Mouse (Mus musculus): ENCODE measurements around the gene Nap1l4. TPM values are rescaled to one million over a fixed set of nuclear protein-coding genes. Genes with fewer than 3 reads are reported as not detected.
"Not testable (repeated sequence)": the region's sequence is repeated elsewhere in the genome, so short reads cannot be mapped to it uniquely, and the experiment has no call there.

Gene Nap1l4
- polyA plus RNA-seq, 1 experiment from 2014 or later = 204 TPM

- Histone ChIP-seq H3K9ac (ENCODE audit: low read length) (no peak overlapping the region), H3K4me3 (replicated peaks; ENCODE audit: low read length) (no peak overlapping the region), H3K27me3 (ENCODE audit: control insufficient read depth, insufficient read depth, low read length) (no peaks in the 10 kb centered on the region), H3K4me2 (ENCODE audit: low read depth, low read length) (no peak overlapping the region), H3K9me3 (replicated peaks; ENCODE audit: control insufficient read depth, low read length) (no peaks in the 10 kb centered on the region), H3K27ac (ENCODE audit: low read length) (no peak overlapping the region), H3K36me3 (ENCODE audit: control insufficient read depth, insufficient read depth, low read length) (peaks cover 28% of the 10 kb centered on the region), H3K4me1 (ENCODE audit: control insufficient read depth, insufficient read depth, low read length) (peaks cover under 1% of the 10 kb centered on the region)
- WGBS = 60% methylated on average over 1 of the region's 1 CpGs
- ATAC-seq (ENCODE audit: insufficient read depth, low FRiP score) = no peak
Measured at GRCm38 (mm10) chr7:143538671-143539070, 10.2 kb downstream of the Nap1l4 start.

GRCm38 (mm10) chr7:143538229-143538628 is 10.7 kb downstream of the Nap1l4 start:
- not testable (repeated sequence) for H3K27ac ChIP-seq (ENCODE audit: low read length); H3K4me1 ChIP-seq (ENCODE audit: control insufficient read depth, insufficient read depth, low read length); ATAC-seq (ENCODE audit: insufficient read depth, low FRiP score); H3K4me2 ChIP-seq (ENCODE audit: low read depth, low read length); H3K9me3 ChIP-seq (replicated peaks; ENCODE audit: control insufficient read depth, low read length); H3K4me3 ChIP-seq (replicated peaks; ENCODE audit: low read length); H3K9ac ChIP-seq (ENCODE audit: low read length); H3K27me3 ChIP-seq (ENCODE audit: control insufficient read depth, insufficient read depth, low read length)
- 77% methylated on average over 6 of the region's 6 CpGs for WGBS
- H3K36me3 ChIP-seq (ENCODE audit: control insufficient read depth, insufficient read depth, low read length) = peaks cover 28% of the 10 kb centered on the region

DNA sequence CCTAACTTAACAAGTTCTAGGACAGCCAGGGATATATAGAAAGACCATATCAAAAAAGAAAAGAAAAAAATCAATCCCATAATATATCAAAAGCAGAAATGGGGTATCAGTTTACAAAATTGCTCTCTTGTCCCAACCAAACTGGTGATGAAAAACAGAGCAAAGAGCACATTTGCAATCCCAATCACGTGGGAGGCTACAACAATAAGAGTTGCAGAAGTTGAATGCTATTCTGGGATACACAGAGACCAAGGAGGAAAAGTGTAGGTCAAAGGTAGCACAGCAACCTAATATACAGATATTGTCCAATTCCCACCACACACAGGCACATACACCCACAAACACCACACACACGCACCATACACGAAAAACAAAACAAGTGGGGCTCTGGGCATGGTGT is 12.7 kb downstream of the Nap1l4 start:
- Histone ChIP-seq H3K9me3 (replicated peaks; ENCODE audit: control insufficient read depth, low read length) (no peaks in the 10 kb centered on the region), H3K36me3 (ENCODE audit: control insufficient read depth, insufficient read depth, low read length) (peaks cover 28% of the 10 kb centered on the region), H3K27me3 (ENCODE audit: control insufficient read depth, insufficient read depth, low read length) (no peaks in the 10 kb centered on the region), H3K9ac (ENCODE audit: low read length) (no peak overlapping the region), H3K4me3 (replicated peaks; ENCODE audit: low read length) (no peak overlapping the region), H3K27ac (ENCODE audit: low read length) (no peak overlapping the region), H3K4me1 (ENCODE audit: control insufficient read depth, insufficient read depth, low read length) (no peaks in the 10 kb centered on the region), H3K4me2 (ENCODE audit: low read depth, low read length) (no peak overlapping the region)
- WGBS = 86% methylated on average over 3 of the region's 3 CpGs
- no peak for ATAC-seq (ENCODE audit: insufficient read depth, low FRiP score)

DNA sequence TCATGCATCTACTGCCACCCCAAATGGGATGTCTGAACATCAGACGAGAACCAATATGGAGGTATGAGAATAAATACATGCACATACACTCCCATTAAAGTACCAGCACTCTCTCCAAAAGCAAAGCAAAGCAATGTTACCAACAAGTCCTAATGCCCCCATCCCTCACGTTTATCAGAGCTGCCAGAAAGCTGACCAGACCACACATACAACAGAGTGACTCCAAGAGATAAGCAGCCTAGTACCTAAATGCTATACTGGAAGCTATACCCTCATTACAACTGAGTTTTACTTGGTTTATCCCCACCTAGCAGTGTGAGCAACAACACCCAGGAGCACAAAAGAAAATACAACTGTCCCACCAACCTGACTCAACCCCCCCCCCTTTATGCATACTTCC is 15.6 kb downstream of the Nap1l4 start:
- 77% methylated on average over 2 of the region's 2 CpGs for WGBS
- Histone ChIP-seq H3K4me1 (ENCODE audit: control insufficient read depth, insufficient read depth, low read length) (no peaks in the 10 kb centered on the region), H3K4me2 (ENCODE audit: low read depth, low read length) (no peak overlapping the region), H3K4me3 (replicated peaks; ENCODE audit: low read length) (no peak overlapping the region), H3K36me3 (ENCODE audit: control insufficient read depth, insufficient read depth, low read length) (peaks cover 40% of the 10 kb centered on the region), H3K27me3 (ENCODE audit: control insufficient read depth, insufficient read depth, low read length) (no peaks in the 10 kb centered on the region), H3K9me3 (replicated peaks; ENCODE audit: control insufficient read depth, low read length) (no peaks in the 10 kb centered on the region), H3K27ac (ENCODE audit: low read length) (no peak overlapping the region), H3K9ac (ENCODE audit: low read length) (no peak overlapping the region)
- no peak; the same call in 1 of the 2 replicates for ATAC-seq (ENCODE audit: insufficient read depth, low FRiP score)

DNA sequence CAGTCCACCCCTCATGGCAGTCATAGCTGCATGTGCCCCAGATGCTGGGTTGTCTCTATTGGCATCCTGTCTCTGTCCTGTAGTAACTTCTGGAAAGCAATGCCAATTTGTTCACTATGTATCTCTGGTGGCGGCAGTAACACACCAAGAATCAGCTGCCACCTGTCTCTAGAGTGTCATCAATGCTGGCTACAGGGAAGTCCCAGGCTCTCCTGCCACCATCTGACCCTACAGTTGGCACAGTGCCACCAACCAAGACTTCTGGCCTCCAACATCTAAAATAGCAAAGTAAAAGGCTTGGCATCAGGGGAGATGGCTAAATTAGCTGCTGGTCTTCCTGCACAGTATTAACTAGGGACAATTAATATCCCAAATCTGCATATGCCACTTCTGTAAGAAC is 16.5 kb downstream of the Nap1l4 start:
- no peak overlapping the region for H3K4me2 ChIP-seq (ENCODE audit: low read depth, low read length)
- H3K9ac ChIP-seq (ENCODE audit: low read length) = no peak overlapping the region
- no peaks in the 10 kb centered on the region for H3K9me3 ChIP-seq (replicated peaks; ENCODE audit: control insufficient read depth, low read length)
- H3K4me3 ChIP-seq (replicated peaks; ENCODE audit: low read length) = no peak overlapping the region
- ATAC-seq (ENCODE audit: insufficient read depth, low FRiP score) = no peak
- 81% methylated on average over 1 of the region's 1 CpGs for WGBS
- H3K27ac ChIP-seq (ENCODE audit: low read length) = no peak overlapping the region
- H3K27me3 ChIP-seq (ENCODE audit: control insufficient read depth, insufficient read depth, low read length) = no peaks in the 10 kb centered on the region
- H3K4me1 ChIP-seq (ENCODE audit: control insufficient read depth, insufficient read depth, low read length) = no peaks in the 10 kb centered on the region
- H3K36me3 ChIP-seq (ENCODE audit: control insufficient read depth, insufficient read depth, low read length) = peaks cover 34% of the 10 kb centered on the region

- no peaks in the 10 kb centered on the region for H3K9me3 ChIP-seq (replicated peaks; ENCODE audit: control insufficient read depth, low read length)
- H3K4me1 ChIP-seq (ENCODE audit: control insufficient read depth, insufficient read depth, low read length) = no peaks in the 10 kb centered on the region
- no peak overlapping the region for H3K4me3 ChIP-seq (replicated peaks; ENCODE audit: low read length)
- whole genome bisulfite sequencing = 77% methylated on average over 4 of the region's 4 CpGs
- no peak overlapping the region for H3K9ac ChIP-seq (ENCODE audit: low read length)
- H3K27me3 ChIP-seq (ENCODE audit: control insufficient read depth, insufficient read depth, low read length) = no peaks in the 10 kb centered on the region
- ATAC-seq (ENCODE audit: insufficient read depth, low FRiP score) = no peak
- peaks cover 26% of the 10 kb centered on the region for H3K36me3 ChIP-seq (ENCODE audit: control insufficient read depth, insufficient read depth, low read length)
- H3K4me2 ChIP-seq (ENCODE audit: low read depth, low read length) = no peak overlapping the region
- H3K27ac ChIP-seq (ENCODE audit: low read length) = no peak overlapping the region
Measured at GRCm38 (mm10) chr7:143519333-143519732, 29.6 kb downstream of the Nap1l4 start.

GRCm38 (mm10) chr7:143514416-143514768 is 34.5 kb downstream of the Nap1l4 start:
- no peak overlapping the region for H3K9ac ChIP-seq (ENCODE audit: low read length)
- ATAC-seq (ENCODE audit: insufficient read depth, low FRiP score) = no peak
- peaks cover 15% of the 10 kb centered on the region for H3K36me3 ChIP-seq (ENCODE audit: control insufficient read depth, insufficient read depth, low read length)

GRCm38 (mm10) chr7:143513763-143514415 is 35.0 kb downstream of the Nap1l4 start:
- Histone ChIP-seq H3K27ac (ENCODE audit: low read length) (no peak overlapping the region), H3K36me3 (ENCODE audit: control insufficient read depth, insufficient read depth, low read length) (peaks cover 13% of the 10 kb centered on the region), H3K9me3 (replicated peaks; ENCODE audit: control insufficient read depth, low read length) (no peaks in the 10 kb centered on the region), H3K4me1 (ENCODE audit: control insufficient read depth, insufficient read depth, low read length) (no peaks in the 10 kb centered on the region), H3K4me2 (ENCODE audit: low read depth, low read length) (no peak overlapping the region), H3K9ac (ENCODE audit: low read length) (no peak overlapping the region), H3K4me3 (replicated peaks; ENCODE audit: low read length) (no peak overlapping the region), H3K27me3 (ENCODE audit: control insufficient read depth, insufficient read depth, low read length) (no peaks in the 10 kb centered on the region)
- no peak for ATAC-seq (ENCODE audit: insufficient read depth, low FRiP score)
- WGBS = 81% methylated on average over 10 of the region's 10 CpGs

More at GRCm38 (mm10) chr7:143514416-143514768, 34.5 kb downstream of the Nap1l4 start:
- Histone ChIP-seq H3K27me3 (ENCODE audit: control insufficient read depth, insufficient read depth, low read length) (no peaks in the 10 kb centered on the region), H3K4me1 (ENCODE audit: control insufficient read depth, insufficient read depth, low read length) (no peaks in the 10 kb centered on the region), H3K9me3 (replicated peaks; ENCODE audit: control insufficient read depth, low read length) (no peaks in the 10 kb centered on the region), H3K27ac (ENCODE audit: low read length) (no peak overlapping the region), H3K4me3 (replicated peaks; ENCODE audit: low read length) (no peak overlapping the region), H3K4me2 (ENCODE audit: low read depth, low read length) (no peak overlapping the region)
- 91% methylated on average over 4 of the region's 4 CpGs for WGBS

GRCm38 (mm10) chr7:143511335-143511712 is 37.6 kb downstream of the Nap1l4 start:
- no peak overlapping the region for H3K4me3 ChIP-seq (replicated peaks; ENCODE audit: low read length)
- no peak overlapping the region for H3K4me2 ChIP-seq (ENCODE audit: low read depth, low read length)
- no peak for ATAC-seq (ENCODE audit: insufficient read depth, low FRiP score)
- H3K4me1 ChIP-seq (ENCODE audit: control insufficient read depth, insufficient read depth, low read length) = no peaks in the 10 kb centered on the region
- no peak overlapping the region for H3K9ac ChIP-seq (ENCODE audit: low read length)
- peaks cover 13% of the 10 kb centered on the region for H3K36me3 ChIP-seq (ENCODE audit: control insufficient read depth, insufficient read depth, low read length)
- no peaks in the 10 kb centered on the region for H3K27me3 ChIP-seq (ENCODE audit: control insufficient read depth, insufficient read depth, low read length)
- H3K9me3 ChIP-seq (replicated peaks; ENCODE audit: control insufficient read depth, low read length) = no peaks in the 10 kb centered on the region
- no peak overlapping the region for H3K27ac ChIP-seq (ENCODE audit: low read length)

Measured in stomach, embryonic 16.5 days (tissue).